Mouse (Mus musculus) kidney, embryonic 15.5 days (tissue): ENCODE measurements at regions not wholly inside any gene's neighbourhood (a gene's known extent, or its start where the extent isn't known, plus 50 kb on each side); places are given as distances from the start of the nearest gene placed in this dataset.
A peak's percentile ranks its signal among the peaks of the same experiment; 100 is the strongest.

ENCODE experiments used
- ATAC-seq: fragments of 200-750 bp; cut with Nextera tagmentation; replicated peaks from 2 replicates; pipeline ENCODE4 v1.8.0; 2017; ENCODE audit warnings: moderate TSS enrichment; ENCODE audit not compliant: low FRiP score
- H3K27ac ChIP-seq: fragments of 300-500 bp; sonication (generic); 2 replicates; pipeline ENCODE4 v1.5.1; 2015; ENCODE audit warnings: mild to moderate bottlenecking, inconsistent platforms
- H3K27me3 ChIP-seq: fragments of 300-500 bp; sonication (generic); 2 replicates; pipeline ENCODE4 v1.6.1; 2015; ENCODE audit warnings: inconsistent platforms
- H3K36me3 ChIP-seq: fragments of 300-500 bp; sonication (generic); 2 replicates; pipeline ENCODE4 v1.6.1; 2015; ENCODE audit warnings: inconsistent platforms
- H3K4me1 ChIP-seq: fragments of 300-500 bp; sonication (generic); 2 replicates; pipeline ENCODE4 v1.6.1; 2015; ENCODE audit warnings: inconsistent platforms
- H3K4me2 ChIP-seq: fragments of 300-500 bp; sonication (generic); 2 replicates; pipeline ENCODE4 v1.6.1; 2015; ENCODE audit warnings: moderate library complexity, mild to moderate bottlenecking, inconsistent platforms
- H3K4me3 ChIP-seq: fragments of 300-500 bp; sonication (generic); replicated peaks from 2 replicates; pipeline ENCODE4 v1.5.1; 2015; ENCODE audit warnings: mild to moderate bottlenecking, inconsistent platforms
- H3K9ac ChIP-seq: fragments of 300-500 bp; sonication (generic); 2 replicates; pipeline ENCODE4 v1.6.1; 2015; ENCODE audit warnings: mild to moderate bottlenecking, inconsistent platforms
- H3K9me3 ChIP-seq: fragments of 300-500 bp; sonication (generic); replicated peaks from 2 replicates; pipeline ENCODE4 v1.6.1; 2016; ENCODE audit warnings: inconsistent platforms
- WGBS: fragments of 180-500 bp; shearing (Covaris S2); methylation state at CpG from one replicate; pipeline ENCODE4 v1.1.7; 2015; ENCODE audit warnings: mixed read lengths; 5-methylcytosine and 5-hydroxymethylcytosine counted together

GRCm38 (mm10) chr8:49492906-49493305, 649.2 kb upstream of the Tenm3 start:
- H3K9me3 ChIP-seq, result no peaks in the 10 kb centered on the region
- no peaks in the 10 kb centered on the region for H3K36me3 ChIP-seq
- no peaks in the 10 kb centered on the region for H3K4me1 ChIP-seq
- H3K4me3 ChIP-seq, result no peak overlapping the region
- H3K9ac ChIP-seq, result no peak overlapping the region
- WGBS, result 74% methylated on average over 2 of the region's 2 CpGs
- no peak overlapping the region for H3K27ac ChIP-seq
- H3K4me2 ChIP-seq, result no peak overlapping the region
- no peaks in the 10 kb centered on the region for H3K27me3 ChIP-seq
- ATAC-seq, result no peak

DNA sequence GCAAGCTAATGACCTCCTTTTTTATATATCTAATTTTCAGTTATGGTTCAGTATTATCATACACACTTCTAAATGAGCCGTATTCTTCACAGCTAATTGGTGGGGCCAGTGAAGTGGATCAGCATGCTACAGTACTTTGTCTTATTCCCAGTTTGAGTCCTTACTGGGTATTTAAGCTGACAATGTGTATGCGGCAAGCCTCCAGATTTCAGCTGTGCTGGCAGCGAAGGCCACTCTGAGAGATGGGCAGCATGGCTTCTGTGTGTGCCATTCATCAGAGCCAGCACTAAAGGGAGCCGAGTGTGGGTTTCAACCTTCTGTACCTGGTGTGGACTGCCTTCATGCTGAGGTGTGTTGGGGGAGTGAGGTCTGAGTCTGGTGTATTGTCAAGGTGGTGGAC, 641.5 kb upstream of the Tenm3 start:
- Histone ChIP-seq H3K27me3 (no peaks in the 10 kb centered on the region), H3K36me3 (no peaks in the 10 kb centered on the region), H3K9me3 (no peaks in the 10 kb centered on the region), H3K4me3 (no peak overlapping the region), H3K4me2 (no peak overlapping the region), H3K9ac (no peak overlapping the region), H3K4me1 (no peaks in the 10 kb centered on the region), H3K27ac (no peak overlapping the region)
- ATAC-seq, result no peak
- 80% methylated on average over 4 of the region's 4 CpGs for WGBS

DNA sequence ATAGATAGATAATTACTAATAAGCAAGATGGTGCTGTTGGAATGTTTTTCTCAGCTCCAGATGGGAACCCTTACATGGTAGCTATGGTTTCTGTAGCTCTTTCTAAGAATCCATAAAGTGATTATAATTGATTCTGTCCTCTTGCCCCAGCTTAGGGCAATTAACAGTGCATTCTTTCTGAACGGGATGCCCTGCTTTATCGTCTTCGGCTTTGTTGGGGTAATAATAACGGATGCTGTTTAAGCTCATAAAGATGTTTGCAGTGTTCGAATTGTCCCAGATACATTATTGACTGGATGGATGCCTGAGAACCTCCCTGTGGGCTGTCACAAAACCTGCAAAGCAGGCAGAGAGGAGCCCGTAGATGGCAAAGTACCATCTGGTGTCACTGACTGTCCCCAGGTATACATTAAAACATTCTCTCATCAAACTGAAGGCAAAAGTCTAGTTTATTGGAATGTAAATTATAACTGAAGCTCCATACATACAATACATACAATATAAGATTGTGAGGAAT, 637.8 kb upstream of the Tenm3 start:
- Histone ChIP-seq H3K27me3 (no peaks in the 10 kb centered on the region), H3K4me3 (no peak overlapping the region), H3K9me3 (no peaks in the 10 kb centered on the region), H3K4me2 (no peak overlapping the region), H3K4me1 (no peaks in the 10 kb centered on the region), H3K27ac (no peak overlapping the region), H3K36me3 (no peaks in the 10 kb centered on the region), H3K9ac (no peak overlapping the region)
- 88% methylated on average over 6 of the region's 6 CpGs for whole genome bisulfite sequencing
- ATAC-seq, result no peak

GRCm38 (mm10) chr8:49465911-49466518, 622.3 kb upstream of the Tenm3 start:
- peak; percentile 73 for ATAC-seq
- H3K9ac ChIP-seq, result no peak overlapping the region

DNA sequence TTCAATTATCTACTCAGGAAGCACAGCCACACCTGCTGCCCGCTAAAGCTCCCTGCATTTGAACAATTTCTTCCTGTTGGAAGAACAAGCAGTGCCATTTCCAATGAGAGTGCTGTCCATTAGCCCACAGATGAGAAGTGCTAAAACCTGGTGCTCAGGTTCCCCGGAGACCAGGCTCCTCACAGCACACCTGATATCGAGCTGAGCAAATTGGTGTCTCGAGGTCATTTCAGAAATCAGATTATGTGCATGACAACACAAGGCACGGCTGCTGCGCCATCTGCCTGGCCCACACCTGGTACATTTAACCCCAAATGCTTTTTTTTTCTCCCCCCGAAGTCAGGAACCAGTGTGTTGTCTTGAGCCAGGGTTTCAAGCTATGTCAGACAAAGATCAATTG, 621.3 kb upstream of the Tenm3 start:
- Histone ChIP-seq H3K9ac (no peak overlapping the region), H3K27me3 (no peaks in the 10 kb centered on the region), H3K4me2 (no peak overlapping the region), H3K4me3 (no peak overlapping the region), H3K27ac (no peak overlapping the region), H3K36me3 (no peaks in the 10 kb centered on the region), H3K9me3 (no peaks in the 10 kb centered on the region), H3K4me1 (peaks cover 13% of the 10 kb centered on the region)
- no peak for ATAC-seq
- WGBS, result 62% methylated on average over 7 of the region's 7 CpGs

More at GRCm38 (mm10) chr8:49465911-49466518, 622.3 kb upstream of the Tenm3 start:
- H3K27me3 ChIP-seq, result no peaks in the 10 kb centered on the region
- no peak overlapping the region for H3K27ac ChIP-seq
- no peaks in the 10 kb centered on the region for H3K36me3 ChIP-seq
- peak overlapping the region; percentile 46 for H3K4me2 ChIP-seq
- peaks cover 13% of the 10 kb centered on the region for H3K4me1 ChIP-seq
- 0 out of 2 replicates have a peak overlapping the region, but pooled peaks have one; percentile 12 for H3K4me3 ChIP-seq
- no peaks in the 10 kb centered on the region for H3K9me3 ChIP-seq
- WGBS, result 21% methylated on average over 14 of the region's 14 CpGs

- H3K4me2 ChIP-seq, result no peak overlapping the region
- ATAC-seq, result no peak
- WGBS, result 69% methylated on average over 8 of the region's 8 CpGs
Observed at GRCm38 (mm10) chr8:49462602-49463001, 618.9 kb upstream of the Tenm3 start.

DNA sequence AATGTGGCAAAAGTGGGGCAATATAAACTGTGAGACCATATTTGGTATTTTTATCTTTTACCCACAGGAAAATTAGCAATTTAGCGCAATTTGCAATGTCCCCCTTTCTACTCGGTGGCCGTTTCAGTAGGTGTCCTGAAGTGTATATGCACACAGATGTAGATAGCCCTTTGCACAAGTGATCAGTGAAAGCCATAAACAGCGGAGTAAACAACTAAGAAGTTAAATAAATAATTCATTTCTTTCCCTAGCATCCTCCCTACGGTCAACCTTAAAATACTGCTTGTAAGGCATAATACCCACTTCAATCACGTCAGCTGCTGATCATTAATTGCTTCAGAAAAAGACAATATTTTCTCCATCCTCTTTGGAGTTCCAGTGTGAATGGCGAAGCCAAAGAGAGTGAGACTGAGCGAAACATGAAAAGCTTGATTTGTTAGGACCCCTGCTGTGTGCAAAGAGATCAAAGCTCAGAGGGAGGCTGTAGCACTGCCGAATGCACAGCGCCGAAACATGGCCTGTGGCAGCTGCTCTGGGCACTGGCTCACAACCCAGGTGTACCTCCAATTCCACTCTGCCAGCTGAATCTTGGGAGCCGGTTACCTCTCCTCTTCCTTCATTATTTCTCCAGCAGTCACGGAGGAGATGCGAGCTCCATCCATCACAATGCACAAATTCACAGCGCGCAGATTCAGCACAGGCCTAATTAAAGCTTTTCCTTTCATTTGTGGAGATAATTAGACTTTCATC, 618.1 kb upstream of the Tenm3 start:
- no peak overlapping the region for H3K4me3 ChIP-seq
- ATAC-seq, result no peak
- no peak overlapping the region for H3K27ac ChIP-seq
- H3K36me3 ChIP-seq, result no peaks in the 10 kb centered on the region
- WGBS, result 44% methylated on average over 16 of the region's 16 CpGs
- no peaks in the 10 kb centered on the region for H3K27me3 ChIP-seq
- H3K4me2 ChIP-seq, result no peak overlapping the region
- H3K4me1 ChIP-seq, result peaks cover 13% of the 10 kb centered on the region
- no peaks in the 10 kb centered on the region for H3K9me3 ChIP-seq
- no peak overlapping the region for H3K9ac ChIP-seq

More at GRCm38 (mm10) chr8:49462602-49463001, 618.9 kb upstream of the Tenm3 start:
- H3K27me3 ChIP-seq, result no peaks in the 10 kb centered on the region
- H3K36me3 ChIP-seq, result no peaks in the 10 kb centered on the region
- no peak overlapping the region for H3K4me3 ChIP-seq
- H3K9ac ChIP-seq, result no peak overlapping the region
- no peaks in the 10 kb centered on the region for H3K9me3 ChIP-seq
- peaks cover 13% of the 10 kb centered on the region for H3K4me1 ChIP-seq
- no peak overlapping the region for H3K27ac ChIP-seq

DNA sequence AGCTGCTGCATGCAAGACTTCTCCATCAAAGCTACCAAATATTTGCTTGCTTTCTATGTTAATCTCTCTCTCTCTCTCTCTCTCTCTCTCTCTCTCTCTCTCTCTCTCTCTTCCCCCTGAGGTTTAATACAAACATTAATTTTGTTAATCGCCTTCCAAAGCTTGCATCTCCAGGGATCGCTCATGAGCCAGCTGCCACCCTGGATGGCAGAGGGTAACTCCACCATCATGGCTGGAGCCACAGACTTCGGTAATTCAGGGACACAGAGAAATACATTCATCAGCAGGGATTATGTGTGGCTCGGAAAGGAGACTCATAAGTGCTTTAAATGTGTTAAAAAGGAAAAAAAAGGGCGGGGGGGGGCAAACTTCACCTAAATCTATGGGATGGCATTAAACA, 601.7 kb upstream of the Tenm3 start:
- ATAC-seq, result no peak
- H3K9me3 ChIP-seq, result no peaks in the 10 kb centered on the region
- H3K27me3 ChIP-seq, result no peaks in the 10 kb centered on the region
- no peaks in the 10 kb centered on the region for H3K36me3 ChIP-seq
- H3K9ac ChIP-seq, result no peak overlapping the region
- 54% methylated on average over 5 of the region's 5 CpGs for WGBS
- no peak overlapping the region for H3K27ac ChIP-seq
- H3K4me1 ChIP-seq, result no peaks in the 10 kb centered on the region
- no peak overlapping the region for H3K4me2 ChIP-seq
- H3K4me3 ChIP-seq, result no peak overlapping the region

- no peak overlapping the region for H3K9ac ChIP-seq
- H3K27ac ChIP-seq, result no peak overlapping the region
- no peaks in the 10 kb centered on the region for H3K36me3 ChIP-seq
- H3K27me3 ChIP-seq, result no peaks in the 10 kb centered on the region
- no peak overlapping the region for H3K4me2 ChIP-seq
- no peak overlapping the region for H3K4me3 ChIP-seq
- no peaks in the 10 kb centered on the region for H3K9me3 ChIP-seq
- no peak for ATAC-seq
- H3K4me1 ChIP-seq, result no peaks in the 10 kb centered on the region
Observed at GRCm38 (mm10) chr8:49441270-49441669, 597.5 kb upstream of the Tenm3 start.

DNA sequence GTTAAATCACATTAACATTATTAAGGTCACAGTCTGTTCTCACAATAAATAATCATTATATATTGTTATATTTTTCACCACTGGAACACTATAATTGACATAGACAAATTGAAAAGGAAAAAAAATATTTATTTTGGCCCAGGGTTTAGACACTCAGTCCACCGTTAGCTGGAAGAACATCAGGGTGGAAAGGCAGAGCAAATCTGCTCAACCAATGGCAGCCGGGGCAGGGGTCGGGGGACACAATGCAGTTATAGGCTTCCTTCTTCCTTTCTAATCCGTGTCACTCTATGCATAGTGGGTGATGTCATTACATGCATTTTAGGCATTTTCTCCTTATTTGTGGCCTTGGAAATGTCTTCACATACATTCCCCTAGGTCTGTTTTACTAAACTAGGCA, 552.8 kb upstream of the Tenm3 start:
- Histone ChIP-seq H3K4me3 (no peak overlapping the region), H3K36me3 (no peaks in the 10 kb centered on the region), H3K27ac (no peak overlapping the region), H3K9ac (no peak overlapping the region), H3K4me1 (no peaks in the 10 kb centered on the region), H3K4me2 (no peak overlapping the region), H3K27me3 (no peaks in the 10 kb centered on the region), H3K9me3 (no peaks in the 10 kb centered on the region)
- peak; percentile 36; the same call in 1 of the 2 replicates for ATAC-seq
- WGBS, result 58% methylated on average over 4 of the region's 4 CpGs

- Histone ChIP-seq H3K27me3 (no peaks in the 10 kb centered on the region), H3K36me3 (no peaks in the 10 kb centered on the region), H3K4me1 (no peaks in the 10 kb centered on the region), H3K9me3 (no peaks in the 10 kb centered on the region), H3K27ac (no peak overlapping the region), H3K4me2 (no peak overlapping the region), H3K9ac (no peak overlapping the region), H3K4me3 (no peak overlapping the region)
- no peak for ATAC-seq
- WGBS, result 48% methylated on average over 1 of the region's 1 CpGs
Observed at GRCm38 (mm10) chr8:49395029-49395428, 551.3 kb upstream of the Tenm3 start.

DNA sequence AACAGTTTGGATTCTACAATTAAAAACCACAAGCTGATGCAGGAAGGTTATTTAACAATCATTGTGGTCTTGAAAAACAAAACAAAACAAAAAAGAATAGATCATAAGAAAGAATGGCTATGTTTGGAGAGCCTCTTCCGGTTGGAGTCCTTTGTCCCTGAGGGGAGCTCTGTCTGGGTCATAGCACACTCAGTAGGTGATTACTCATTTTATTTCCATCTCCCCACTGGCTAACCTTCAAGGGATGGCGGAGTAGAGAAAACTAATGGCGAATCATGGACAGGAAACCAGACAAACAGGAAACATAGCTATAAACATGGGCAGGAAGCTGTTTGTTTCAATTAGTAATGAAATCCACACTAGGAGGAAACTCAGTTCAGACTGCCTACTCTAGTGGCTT, 545.8 kb upstream of the Tenm3 start:
- H3K4me3 ChIP-seq, result no peak overlapping the region
- no peaks in the 10 kb centered on the region for H3K9me3 ChIP-seq
- no peaks in the 10 kb centered on the region for H3K4me1 ChIP-seq
- H3K36me3 ChIP-seq, result no peaks in the 10 kb centered on the region
- H3K27me3 ChIP-seq, result no peaks in the 10 kb centered on the region
- no peak overlapping the region for H3K4me2 ChIP-seq
- ATAC-seq, result 0 out of 2 replicates have a peak, but pooled peaks have one; percentile 25
- peak overlapping the region; percentile 18; the same call in 1 of the 2 replicates for H3K27ac ChIP-seq
- 56% methylated on average over 3 of the region's 3 CpGs for WGBS
- no peak overlapping the region for H3K9ac ChIP-seq
